Mouse (Mus musculus): ENCODE results near the gene Mcur1. TPM values are rescaled to one million over a fixed set of nuclear protein-coding genes. Genes with fewer than 3 reads are reported as not detected.
A peak's percentile ranks its signal among the peaks of the same experiment; 100 is the strongest.

Gene Mcur1
- total RNA-seq (2021) = 10 to 100 TPM; 12.5 to 14.6 TPM
- long read RNA-seq, experiment 1, full-length matches to known transcripts = 15 of 21 reads
- long read RNA-seq, experiment 1, partial matches to known transcripts = 0 of 21 reads
- long read RNA-seq, experiment 1, other reads (novel, unspliced or antisense) = 6 of 21 reads
- long read RNA-seq, experiment 2, full-length matches to known transcripts = 15 of 20 reads
- long read RNA-seq, experiment 2, partial matches to known transcripts = 1 of 20 reads
- long read RNA-seq, experiment 2, other reads (novel, unspliced or antisense) = 4 of 20 reads

GRCm38 (mm10) chr13:43559711-43560457 lies at the start of gene Mcur1:
Gene Mcur1 (minus strand): TSS chr13:43560191.
- intact Hi-C loops (cut with DNase I) = loop anchor here (10.0 kb wide), 2 partner anchors 175 to 385 kb away; partner anchors contain the start of gene Tbc1d7

GRCm38 (mm10) chr13:43608854-43609253 lies 48.9 kb upstream of the Mcur1 start:
- intact Hi-C loops (cut with DNase I) = no loop called here
- no peak for DNase-seq (ENCODE audit: low spot score in 2 of 2)

More at GRCm38 (mm10) chr13:43559711-43560457, at the start of gene Mcur1:
- DNase-seq (ENCODE audit: low spot score in 2 of 2) = peak; percentile 81 to 83

GRCm38 (mm10) chr13:43603042-43603441 lies 43.1 kb upstream of the Mcur1 start:
- intact Hi-C loops (cut with DNase I) = no loop called here
- no peak for DNase-seq (ENCODE audit: low spot score in 2 of 2)

- DNase-seq (ENCODE audit: low spot score in 2 of 2) = no peak
- intact Hi-C loops (cut with DNase I) = no loop called here
These were observed 42.4 kb upstream of the Mcur1 start for GRCm38 (mm10) chr13:43602440-43602839.

GRCm38 (mm10) chr13:43600967-43601366 lies 41.0 kb upstream of the Mcur1 start:
- intact Hi-C loops (cut with DNase I) = no loop called here
- no peak for DNase-seq (ENCODE audit: low spot score in 2 of 2)

GRCm38 (mm10) chr13:43595896-43596295 lies 35.9 kb upstream of the Mcur1 start:
- intact Hi-C loops (cut with DNase I) = loop anchor here (2.0 kb wide), 1 partner anchor 143 kb away; no protein-coding TSS in a partner anchor
- DNase-seq (ENCODE audit: low spot score in 2 of 2) = peak in 1 of 2 experiments; percentile 58

- DNase-seq (ENCODE audit: low spot score in 2 of 2) = no peak
- intact Hi-C loops (cut with DNase I) = no loop called here
These were observed 32.7 kb upstream of the Mcur1 start for GRCm38 (mm10) chr13:43592681-43593068.

- DNase-seq (ENCODE audit: low spot score in 2 of 2) = peak in 1 of 2 experiments; percentile 67
- intact Hi-C loops (cut with DNase I) = no loop called here
These were observed 32.1 kb upstream of the Mcur1 start for GRCm38 (mm10) chr13:43591828-43592680.

- DNase-seq (ENCODE audit: low spot score in 2 of 2) = peak in 1 of 2 experiments; percentile 32
- intact Hi-C loops (cut with DNase I) = no loop called here
These were observed 28.2 kb upstream of the Mcur1 start for GRCm38 (mm10) chr13:43587844-43588840.

- intact Hi-C loops (cut with DNase I) = no loop called here
- no peak for DNase-seq (ENCODE audit: low spot score in 2 of 2)
These were observed 27.0 kb upstream of the Mcur1 start for GRCm38 (mm10) chr13:43586966-43587365.

- intact Hi-C loops (cut with DNase I) = no loop called here
- DNase-seq (ENCODE audit: low spot score in 2 of 2) = no peak
These were observed 25.3 kb upstream of the Mcur1 start for GRCm38 (mm10) chr13:43585335-43585734.

- intact Hi-C loops (cut with DNase I) = no loop called here
- DNase-seq (ENCODE audit: low spot score in 2 of 2) = peak in 1 of 2 experiments; percentile 49
These were observed 23.5 kb upstream of the Mcur1 start for GRCm38 (mm10) chr13:43583504-43583903.

GRCm38 (mm10) chr13:43582961-43583360 lies 23.0 kb upstream of the Mcur1 start:
- intact Hi-C loops (cut with DNase I) = no loop called here
- no peak for DNase-seq (ENCODE audit: low spot score in 2 of 2)

- DNase-seq (ENCODE audit: low spot score in 2 of 2) = no peak
These were observed 20.7 kb upstream of the Mcur1 start for GRCm38 (mm10) chr13:43580661-43581060.

GRCm38 (mm10) chr13:43579740-43580139 lies 19.7 kb upstream of the Mcur1 start:
- peak in 1 of 2 experiments; percentile 49 for DNase-seq (ENCODE audit: low spot score in 2 of 2)
- intact Hi-C loops (cut with DNase I) = no loop called here

More at GRCm38 (mm10) chr13:43580661-43581060, 20.7 kb upstream of the Mcur1 start:
- intact Hi-C loops (cut with DNase I) = no loop called here

GRCm38 (mm10) chr13:43577766-43578165 lies 17.8 kb upstream of the Mcur1 start:
- intact Hi-C loops (cut with DNase I) = no loop called here

GRCm38 (mm10) chr13:43577254-43577653 lies 17.3 kb upstream of the Mcur1 start:
- no peak for DNase-seq (ENCODE audit: low spot score in 2 of 2)
- intact Hi-C loops (cut with DNase I) = no loop called here

More at GRCm38 (mm10) chr13:43577766-43578165, 17.8 kb upstream of the Mcur1 start:
- DNase-seq (ENCODE audit: low spot score in 2 of 2) = no peak

GRCm38 (mm10) chr13:43575431-43575830 lies 15.4 kb upstream of the Mcur1 start:
- DNase-seq (ENCODE audit: low spot score in 2 of 2) = no peak
- intact Hi-C loops (cut with DNase I) = no loop called here
